Mouse (Mus musculus): ENCODE measurements around the gene Gm5617.

The Gm5617 gene

DNA sequence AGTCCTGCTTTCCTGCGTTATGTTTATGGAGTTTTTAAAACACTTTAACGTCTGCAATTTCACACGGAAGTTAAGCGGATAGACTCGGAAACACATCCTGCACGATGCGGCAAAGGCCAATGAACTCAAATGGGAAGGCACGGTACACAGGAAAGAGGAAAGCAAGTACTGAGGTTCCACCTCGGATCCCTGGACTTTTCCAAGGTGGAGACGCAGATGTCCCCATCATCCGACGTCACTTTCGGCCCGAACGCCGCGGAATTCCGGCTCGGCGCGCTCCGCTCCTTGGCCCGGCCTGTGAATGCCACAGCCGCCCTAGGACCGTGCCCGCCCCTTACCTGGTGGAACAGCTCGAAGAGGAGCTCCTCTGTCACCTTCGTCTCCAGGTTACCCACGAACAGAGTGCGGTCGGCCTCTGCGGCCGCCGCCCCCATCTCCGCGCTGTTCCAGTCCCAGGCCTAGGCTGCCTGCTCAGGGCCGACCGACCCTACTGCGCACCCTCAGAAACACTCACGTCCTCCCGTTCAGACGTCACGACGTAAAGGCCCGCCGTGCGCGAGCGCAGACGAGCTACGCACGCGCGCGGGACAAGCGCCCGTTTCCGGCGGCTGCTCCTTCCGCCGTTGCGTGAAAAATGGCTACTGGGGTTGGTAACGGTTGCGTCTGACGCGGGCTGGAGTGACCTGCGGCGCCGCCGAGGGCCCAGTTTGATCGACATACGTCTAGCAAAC is at the start of gene Gm5617, which contains the start of gene Rbm7:
Gene Gm5617, plus strand, starts transcription at position 626 of the 731 bp plus-strand sequence.
Gene Rbm7, minus strand, starts transcription at position 483 of the 731 bp plus-strand sequence.
- in situ Hi-C loops (cut with MboI; ENCODE audit: low pct_unique_long_range_greater_than_20kb in 1 of 2, low sequenced_read_pairs in 2 of 2, unreplicated experiment in 1 of 2) = no loop called here

DNA sequence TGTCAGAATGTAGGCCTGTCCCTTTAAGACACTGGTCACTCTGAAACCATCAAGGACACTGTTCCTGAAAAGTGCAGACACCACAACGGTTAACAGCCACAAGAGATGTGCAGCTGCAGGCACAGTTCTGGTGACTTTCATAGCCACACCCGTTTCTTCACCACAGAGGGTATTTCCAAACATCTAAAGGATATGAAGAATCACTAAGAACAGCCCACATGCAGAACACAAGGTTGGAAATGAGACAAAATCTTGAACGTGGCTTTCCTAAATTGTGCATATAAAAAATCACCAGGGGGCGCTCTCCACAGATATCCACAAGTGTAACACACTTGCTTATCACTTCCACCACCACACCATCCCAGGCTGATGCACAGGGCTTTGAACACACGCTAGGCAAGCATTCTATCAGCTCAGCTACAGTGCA is 47.4 kb upstream of the Gm5617 start:
- in situ Hi-C loops (cut with MboI; ENCODE audit: low pct_unique_long_range_greater_than_20kb in 1 of 2, low sequenced_read_pairs in 2 of 2, unreplicated experiment in 1 of 2) = no loop called here

DNA sequence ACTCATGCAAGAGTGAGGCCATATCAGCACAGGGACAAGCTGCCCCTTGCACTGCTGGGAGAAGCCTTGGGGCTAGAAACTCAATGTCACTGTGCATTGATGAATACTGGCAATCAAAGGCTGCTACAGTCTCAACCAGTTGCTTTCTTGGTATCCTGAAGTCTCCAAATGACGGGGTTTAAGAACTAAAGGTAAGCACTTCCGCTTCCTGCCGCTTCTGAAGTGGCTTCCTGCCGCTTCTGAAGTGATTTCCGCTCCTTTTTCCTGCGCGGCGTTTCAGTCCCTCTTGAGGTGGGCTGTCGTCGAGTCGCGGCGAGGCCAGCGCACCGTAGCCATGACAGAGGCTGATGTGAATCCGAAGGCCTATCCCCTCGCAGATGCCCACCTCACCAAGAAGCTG is 45.2 kb upstream of the Gm5617 start:
- in situ Hi-C loops (cut with MboI; ENCODE audit: low pct_unique_long_range_greater_than_20kb in 1 of 2, low sequenced_read_pairs in 2 of 2, unreplicated experiment in 1 of 2) = loop anchor here (10.0 kb wide), 1 partner anchor 185 kb away; no protein-coding TSS in a partner anchor

DNA sequence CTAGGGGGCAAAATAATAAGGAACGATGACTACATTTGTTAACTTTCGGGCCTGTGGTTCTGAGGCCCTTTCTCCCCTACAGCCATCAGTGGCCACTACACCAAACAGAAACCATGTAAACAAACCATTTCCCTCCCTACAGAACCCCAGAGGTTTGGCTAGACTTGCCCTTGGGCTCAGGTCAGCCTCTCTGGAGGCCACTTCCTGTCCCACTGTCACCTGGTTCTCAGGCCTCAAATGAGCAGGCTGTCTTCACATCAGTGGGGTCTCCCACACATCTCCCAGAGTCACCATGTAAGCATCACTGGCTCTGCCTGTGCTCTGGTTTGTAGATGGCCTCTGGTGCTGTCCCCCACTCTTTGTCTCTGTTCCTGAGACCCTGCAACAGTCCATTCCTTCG is 39.3 kb upstream of the Gm5617 start:
- in situ Hi-C loops (cut with MboI; ENCODE audit: low pct_unique_long_range_greater_than_20kb in 1 of 2, low sequenced_read_pairs in 2 of 2, unreplicated experiment in 1 of 2) = loop anchor here (10.0 kb wide), 1 partner anchor 191 kb away; no protein-coding TSS in a partner anchor

DNA sequence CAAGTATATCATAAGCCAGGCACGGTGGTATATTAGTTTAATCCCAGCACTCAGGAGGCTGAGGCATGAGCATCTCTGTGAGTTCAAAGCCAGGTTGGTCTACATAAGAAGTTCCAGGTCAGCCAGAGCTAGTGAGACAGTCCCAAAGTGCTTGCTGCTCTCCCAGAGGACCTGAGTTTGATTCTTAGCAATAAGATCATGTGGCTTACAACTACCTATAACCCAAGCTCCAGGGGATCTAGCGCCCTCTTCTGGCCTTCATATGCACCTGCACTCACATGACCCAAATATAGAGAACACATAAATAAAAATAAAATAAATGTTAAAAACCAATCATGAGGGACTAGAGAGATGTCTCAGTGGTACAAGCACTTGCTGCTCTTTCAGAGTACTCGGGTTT is 36.4 kb upstream of the Gm5617 start:
- in situ Hi-C loops (cut with MboI; ENCODE audit: low pct_unique_long_range_greater_than_20kb in 1 of 2, low sequenced_read_pairs in 2 of 2, unreplicated experiment in 1 of 2) = loop anchor here (10.0 kb wide), 1 partner anchor 194 kb away; no protein-coding TSS in a partner anchor

DNA sequence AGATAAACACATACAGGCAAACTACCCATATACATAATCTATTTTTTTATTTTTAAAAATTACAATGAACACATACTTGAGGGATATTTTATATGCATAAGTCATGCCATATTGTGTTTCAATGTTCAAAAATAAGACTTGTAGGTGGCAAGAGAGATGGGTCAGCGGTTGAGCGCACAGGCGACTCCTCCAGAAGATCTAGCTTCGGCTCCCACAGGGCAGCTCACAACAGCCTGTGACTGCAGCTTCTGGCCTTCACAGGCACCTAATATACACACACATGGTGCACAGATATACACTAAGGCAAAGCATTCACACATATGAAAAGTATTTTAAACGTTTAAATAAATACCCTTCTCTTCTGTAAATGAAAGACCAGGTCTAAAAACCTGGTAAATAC is 35.9 kb upstream of the Gm5617 start:
- in situ Hi-C loops (cut with MboI; ENCODE audit: low pct_unique_long_range_greater_than_20kb in 1 of 2, low sequenced_read_pairs in 2 of 2, unreplicated experiment in 1 of 2) = loop anchor here (10.0 kb wide), 1 partner anchor 195 kb away; no protein-coding TSS in a partner anchor

DNA sequence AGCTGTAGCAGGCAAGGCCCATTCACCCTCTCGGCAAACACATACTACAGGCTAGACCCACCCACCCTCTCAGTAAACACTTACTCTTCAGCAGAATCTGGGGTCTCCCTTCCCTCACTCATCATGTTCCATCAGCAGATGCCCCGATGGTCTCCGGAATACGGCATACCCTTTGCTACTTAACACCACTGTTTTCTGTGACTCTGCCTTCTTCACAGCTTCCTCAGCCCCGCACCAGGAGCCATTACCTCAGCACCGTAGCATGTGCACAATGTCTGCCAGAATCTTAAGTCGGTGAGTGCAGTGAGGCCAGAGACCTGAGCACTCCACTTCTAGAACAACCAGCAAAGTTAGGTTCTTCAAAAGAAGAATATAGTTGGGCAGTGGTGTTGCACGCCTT is 34.5 kb upstream of the Gm5617 start:
- in situ Hi-C loops (cut with MboI; ENCODE audit: low pct_unique_long_range_greater_than_20kb in 1 of 2, low sequenced_read_pairs in 2 of 2, unreplicated experiment in 1 of 2) = loop anchor here in 1 of 2 experiments (10.0 kb wide), 1 partner anchor 154 kb away; no protein-coding TSS in a partner anchor

DNA sequence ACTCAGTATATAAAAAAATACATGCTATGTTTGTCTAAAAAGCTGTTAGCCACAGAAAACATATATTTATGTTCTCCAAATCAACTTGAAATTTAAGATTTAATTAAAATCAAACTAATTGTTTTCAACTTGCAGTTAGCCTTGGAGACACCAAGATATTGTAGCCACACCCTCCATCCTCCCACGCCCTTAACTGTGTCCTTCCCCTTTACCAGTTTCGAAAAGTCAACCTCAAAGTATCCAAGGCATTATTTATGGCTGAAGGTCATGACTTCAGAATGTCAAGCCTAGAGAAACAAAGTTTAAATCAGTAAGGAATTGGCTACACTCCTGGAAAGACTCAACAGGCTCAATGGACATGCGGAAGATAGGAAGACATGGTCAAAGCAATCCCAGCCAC is 33.7 kb upstream of the Gm5617 start:
- in situ Hi-C loops (cut with MboI; ENCODE audit: low pct_unique_long_range_greater_than_20kb in 1 of 2, low sequenced_read_pairs in 2 of 2, unreplicated experiment in 1 of 2) = loop anchor here in 1 of 2 experiments (10.0 kb wide), 1 partner anchor 153 kb away; no protein-coding TSS in a partner anchor

DNA sequence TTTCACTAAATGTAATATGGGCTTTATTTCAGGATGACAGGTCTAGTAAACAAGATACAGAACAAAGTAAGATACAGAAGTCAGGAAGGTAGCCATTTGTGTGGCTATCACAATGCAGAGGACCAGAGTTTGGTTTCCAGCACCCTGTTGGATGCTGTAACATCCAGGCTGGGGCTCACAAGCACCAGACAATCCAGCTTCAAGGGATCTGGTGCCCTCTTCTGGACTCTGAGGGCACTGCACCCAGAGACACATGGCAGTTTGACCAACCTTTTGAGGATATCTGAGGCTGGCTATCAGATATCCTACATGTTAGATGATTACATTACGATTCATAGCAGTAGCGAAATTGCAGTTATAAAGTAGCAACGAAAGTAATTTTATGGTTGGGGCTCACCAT is 29.6 kb upstream of the Gm5617 start:
- in situ Hi-C loops (cut with MboI; ENCODE audit: low pct_unique_long_range_greater_than_20kb in 1 of 2, low sequenced_read_pairs in 2 of 2, unreplicated experiment in 1 of 2) = loop anchor here in 1 of 2 experiments (10.0 kb wide), 1 partner anchor 149 kb away; no protein-coding TSS in a partner anchor

DNA sequence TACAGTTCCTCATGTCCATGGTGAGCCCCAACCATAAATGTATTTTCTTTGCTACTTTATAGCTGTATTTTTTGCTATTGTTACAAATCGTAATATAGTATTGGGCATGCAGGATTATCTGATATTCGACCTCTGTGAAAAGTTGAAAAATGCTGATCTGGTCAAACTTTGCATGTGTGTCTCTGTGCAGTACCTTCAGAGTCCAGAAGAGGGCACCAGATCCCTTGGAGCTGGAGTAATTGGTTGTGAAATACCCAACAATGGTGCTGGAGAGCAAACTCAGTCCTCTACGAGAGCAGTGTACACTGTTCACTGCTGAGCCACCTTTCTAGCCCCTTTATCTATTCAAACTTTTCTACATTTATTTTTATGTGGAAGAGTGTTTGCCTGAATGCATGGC is 28.4 kb upstream of the Gm5617 start:
- in situ Hi-C loops (cut with MboI; ENCODE audit: low pct_unique_long_range_greater_than_20kb in 1 of 2, low sequenced_read_pairs in 2 of 2, unreplicated experiment in 1 of 2) = loop anchor here in 1 of 2 experiments (10.0 kb wide), 1 partner anchor 148 kb away; no protein-coding TSS in a partner anchor

DNA sequence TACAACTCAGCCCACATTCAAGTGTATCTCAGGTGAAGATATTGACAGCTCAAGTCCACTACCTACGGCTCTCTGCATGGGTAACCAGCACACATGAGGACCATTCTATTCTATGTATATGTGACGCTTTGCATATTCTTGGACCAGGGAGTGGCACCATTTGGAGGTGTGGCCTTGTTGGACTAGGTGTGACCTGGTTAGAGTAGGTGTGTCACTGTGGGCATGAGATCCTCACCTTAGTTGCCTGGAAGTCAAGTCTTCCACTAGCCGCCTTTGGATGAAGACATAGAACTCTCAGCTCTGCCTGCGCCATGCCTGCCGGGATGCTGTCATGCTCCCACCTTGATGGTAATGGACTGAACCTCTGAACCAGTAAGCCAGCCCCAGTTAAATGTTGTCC is 27.8 kb upstream of the Gm5617 start:
- in situ Hi-C loops (cut with MboI; ENCODE audit: low pct_unique_long_range_greater_than_20kb in 1 of 2, low sequenced_read_pairs in 2 of 2, unreplicated experiment in 1 of 2) = loop anchor here in 1 of 2 experiments (10.0 kb wide), 1 partner anchor 147 kb away; no protein-coding TSS in a partner anchor

DNA sequence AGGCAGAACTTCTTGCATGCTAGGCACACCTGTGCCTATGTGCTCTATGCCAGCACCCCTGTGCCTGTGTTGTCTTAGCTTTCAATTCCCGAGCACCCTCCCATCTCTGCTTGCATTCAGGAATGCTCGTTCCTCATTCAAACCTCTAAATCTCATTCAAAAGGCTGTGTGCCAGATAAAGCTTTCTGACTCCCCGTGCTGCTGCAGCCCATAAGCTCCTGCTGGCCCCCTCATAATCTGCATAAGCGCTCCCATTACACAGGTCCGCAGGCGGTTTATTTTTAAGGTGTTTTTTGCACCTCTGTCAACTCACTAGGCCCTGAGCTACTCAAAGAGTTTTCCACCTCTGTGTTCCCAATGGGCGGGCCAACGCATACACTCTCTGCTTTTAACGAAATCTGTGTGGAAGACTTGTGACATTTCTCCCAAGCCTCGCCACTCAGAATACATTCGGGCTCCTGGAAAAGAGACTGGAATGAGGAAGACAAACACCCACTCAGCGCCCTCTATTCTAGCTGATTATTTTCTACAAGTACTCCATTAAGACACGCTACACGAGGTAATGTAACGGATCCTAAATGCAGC is 22.7 kb upstream of the Gm5617 start:
- in situ Hi-C loops (cut with MboI; ENCODE audit: low pct_unique_long_range_greater_than_20kb in 1 of 2, low sequenced_read_pairs in 2 of 2, unreplicated experiment in 1 of 2) = no loop called here

DNA sequence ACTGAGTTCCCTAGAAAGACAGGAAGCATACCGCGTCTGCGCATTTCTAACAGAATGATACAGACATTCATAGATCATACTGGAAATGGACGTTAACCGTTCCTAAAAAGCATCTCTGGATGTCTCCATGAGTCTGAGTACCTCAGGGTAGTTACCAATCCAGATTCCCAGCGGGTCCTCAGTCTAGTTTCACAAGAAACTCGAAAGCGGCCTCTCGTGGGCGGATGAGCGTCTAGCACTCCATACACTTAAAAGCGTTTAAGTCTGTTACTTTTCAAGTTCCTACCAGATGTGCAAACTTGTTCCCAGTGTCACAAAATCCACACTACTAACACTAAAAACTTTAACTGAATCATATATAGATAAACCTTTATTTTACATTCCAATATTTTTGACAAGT is 22.1 kb upstream of the Gm5617 start:
- in situ Hi-C loops (cut with MboI; ENCODE audit: low pct_unique_long_range_greater_than_20kb in 1 of 2, low sequenced_read_pairs in 2 of 2, unreplicated experiment in 1 of 2) = no loop called here

DNA sequence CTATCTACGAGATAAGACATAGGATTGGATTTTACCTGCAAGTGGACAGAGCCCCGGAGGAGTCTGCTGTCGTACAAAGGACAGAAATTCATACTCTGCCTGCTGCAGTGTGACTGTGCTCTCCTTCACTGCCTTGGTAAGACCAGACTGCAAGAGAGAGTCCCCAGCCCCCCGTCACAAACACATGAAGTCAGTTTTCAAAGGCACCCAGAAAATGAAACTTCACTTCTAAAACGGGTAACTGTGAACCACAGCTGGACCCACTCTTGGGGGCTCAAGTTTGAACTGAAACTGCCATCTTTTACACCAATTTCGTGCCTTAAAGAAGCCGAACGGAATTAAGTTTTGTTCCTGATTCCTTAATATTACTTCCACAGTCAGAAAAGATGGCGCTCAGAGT is 20.9 kb upstream of the Gm5617 start:
- in situ Hi-C loops (cut with MboI; ENCODE audit: low pct_unique_long_range_greater_than_20kb in 1 of 2, low sequenced_read_pairs in 2 of 2, unreplicated experiment in 1 of 2) = no loop called here

DNA sequence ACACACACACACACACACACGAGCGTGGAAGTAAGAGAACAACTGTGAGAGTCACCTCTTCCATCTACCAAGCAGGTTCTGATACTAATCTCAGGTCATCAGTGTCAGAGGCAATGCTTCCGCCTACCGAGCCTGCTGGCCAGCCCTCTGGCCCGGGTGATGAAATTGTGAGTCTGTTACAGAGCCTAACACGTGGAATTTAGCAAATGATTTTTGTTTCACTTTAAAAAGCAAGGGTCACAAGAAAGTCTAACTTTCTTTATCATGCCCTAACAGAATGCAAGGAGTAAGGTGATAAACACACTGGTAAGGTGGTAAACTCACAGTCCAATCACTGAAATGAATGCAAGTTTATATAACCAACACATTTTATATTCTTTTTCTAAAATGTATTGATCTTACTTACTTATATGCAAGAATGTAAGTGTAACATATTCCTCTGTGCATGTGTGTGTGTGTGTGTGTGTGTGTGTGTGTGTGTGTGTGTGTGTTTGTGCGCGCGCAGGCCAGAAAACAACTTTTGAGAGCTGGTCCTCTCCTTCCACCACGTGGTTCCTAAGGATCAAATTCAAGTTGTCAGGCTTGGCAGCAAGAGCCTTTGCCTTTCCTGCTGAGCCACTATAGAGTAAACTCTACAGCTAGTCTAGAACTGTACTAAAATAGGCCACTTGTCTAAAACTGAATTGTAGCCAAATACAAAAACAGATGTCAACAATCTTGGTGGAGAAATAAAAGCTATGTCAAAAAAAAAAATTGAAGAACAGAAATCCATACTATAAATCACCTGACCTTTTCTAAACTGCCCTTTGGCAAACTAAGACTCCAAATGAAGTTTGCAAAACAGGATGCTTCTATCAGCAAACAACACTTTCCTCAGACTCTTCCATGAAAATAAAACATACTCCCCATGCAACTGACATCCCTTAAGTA is 18.7 kb upstream of the Gm5617 start:
- in situ Hi-C loops (cut with MboI; ENCODE audit: low pct_unique_long_range_greater_than_20kb in 1 of 2, low sequenced_read_pairs in 2 of 2, unreplicated experiment in 1 of 2) = no loop called here

DNA sequence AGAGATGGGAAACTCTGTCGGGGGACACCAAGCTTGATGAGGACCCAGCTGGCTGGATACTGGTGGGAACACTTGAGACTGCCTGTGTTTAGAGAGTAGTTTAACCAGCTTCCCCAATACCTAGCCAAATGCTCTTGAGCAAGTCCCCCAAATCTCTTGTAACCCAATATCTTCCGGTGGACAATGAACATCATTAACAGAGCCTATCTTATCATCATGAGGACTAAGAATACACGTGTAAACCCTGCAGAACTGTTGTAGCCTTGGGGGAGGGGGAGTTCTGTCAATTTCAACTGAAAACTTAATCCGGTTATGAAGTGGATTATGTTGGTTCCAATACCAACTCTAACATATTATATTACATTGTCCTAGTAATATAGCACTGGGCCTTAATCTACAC is 16.4 kb upstream of the Gm5617 start:
- in situ Hi-C loops (cut with MboI; ENCODE audit: low pct_unique_long_range_greater_than_20kb in 1 of 2, low sequenced_read_pairs in 2 of 2, unreplicated experiment in 1 of 2) = no loop called here

DNA sequence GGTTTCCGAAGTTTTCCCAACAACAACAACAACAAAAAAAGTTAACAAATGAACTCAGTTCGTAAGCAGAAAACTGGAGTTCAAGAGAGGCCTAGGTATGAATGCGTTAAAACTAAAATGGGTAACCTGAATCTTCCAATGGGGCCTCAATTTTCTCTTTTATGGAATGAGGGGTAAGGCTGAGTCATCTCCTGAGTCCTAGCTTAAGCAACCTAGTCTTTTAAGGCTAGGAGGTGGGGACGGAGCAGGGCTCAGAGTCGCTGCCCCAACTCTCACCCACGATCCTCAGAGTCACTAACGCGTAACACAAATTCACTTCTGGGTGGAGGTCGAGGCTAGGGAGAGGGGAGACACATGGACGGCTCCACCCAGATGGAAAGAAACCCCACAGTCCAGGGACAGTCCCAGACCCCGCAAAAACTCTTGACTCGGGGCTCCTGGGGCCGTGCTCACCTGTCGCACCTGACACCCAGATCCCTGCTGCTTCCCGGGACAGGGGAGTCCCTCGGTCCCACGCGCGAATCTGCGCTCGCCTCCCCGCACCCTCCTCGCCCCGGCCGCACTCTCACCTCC is 15.3 kb upstream of the Gm5617 start:
- in situ Hi-C loops (cut with MboI; ENCODE audit: low pct_unique_long_range_greater_than_20kb in 1 of 2, low sequenced_read_pairs in 2 of 2, unreplicated experiment in 1 of 2) = no loop called here

All from mouse embryonic stem cell (cell line).